26 mouse cellular contexts compared by ENCODE assay signal in the genomic region with DNA sequence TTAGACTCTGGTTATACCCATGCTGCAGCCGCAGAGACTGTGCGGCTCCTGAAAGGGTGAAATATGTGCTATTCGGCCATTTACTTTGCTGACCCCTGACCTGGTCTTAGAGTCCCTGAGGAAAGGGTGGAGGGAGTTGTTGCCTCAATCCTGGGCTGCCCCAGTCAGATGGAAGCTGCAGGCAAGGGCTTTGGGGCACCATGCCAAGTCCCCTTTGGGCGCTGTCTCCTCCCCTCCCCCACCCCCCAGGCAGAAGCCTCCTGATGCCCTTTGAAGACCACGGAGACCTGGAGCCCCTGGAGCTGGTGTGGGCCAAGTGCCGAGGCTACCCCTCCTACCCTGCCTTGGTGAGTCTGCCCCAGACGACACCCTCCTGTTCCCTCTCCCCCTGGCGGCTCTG. TPM values are rescaled to one million over a fixed set of nuclear protein-coding genes. Genes with fewer than 3 reads are reported as not detected.
DNase-seq lines count a peak whose midpoint lies in the region; ATAC-seq lines count a peak whose summit lies in the region.
"Had no signal": no experiment of that assay in that cellular context is flagged by ENCODE, and none has a peak within 500 bp of the region (broad histone marks: within the 10 kb centered on the region; RNA-seq: fewer than 3 reads in every experiment).

No protein-coding gene starts in this region.

- H3K27ac ChIP-seq in liver, embryonic 15.5 days (replicated peaks) = peak overlapping the region; percentile 99
- H3K27ac ChIP-seq: embryonic facial prominence, embryonic 12.5 days; heart, adult 2 months; hindbrain, embryonic 12.5 days; layer of hippocampus, adult 2 months had no signal

- no peak for ATAC-seq in liver, embryonic 15.5 days (ENCODE audit: insufficient read depth)
- ATAC-seq: forebrain, postnatal 0 days; midbrain, embryonic 16.5 days had no signal

- H3K27me3 ChIP-seq in liver, embryonic 15.5 days = no peaks in the 10 kb centered on the region
- H3K27me3 ChIP-seq: CH12.LX; embryonic facial prominence, embryonic 12.5 days; hindbrain, embryonic 12.5 days; megakaryocyte, embryonic 14.5 days had no signal

- peak overlapping the region; percentile 69; the same call in 1 of the 2 replicates for H3K9ac ChIP-seq in liver, embryonic 15.5 days
- H3K9ac ChIP-seq: embryonic facial prominence, embryonic 12.5 days; forebrain, postnatal 0 days; hindbrain, embryonic 12.5 days had no signal

- peaks cover 100% of the 10 kb centered on the region for H3K4me1 ChIP-seq in liver, embryonic 15.5 days (replicated peaks)
- H3K4me1 ChIP-seq: embryonic facial prominence, embryonic 12.5 days; hindbrain, embryonic 12.5 days had no signal

- WGBS in liver, embryonic 15.5 days (ENCODE audit: insufficient replicate concordance) = 67% methylated on average over 8 of the region's 8 CpGs

- H3K4me2 ChIP-seq in liver, embryonic 15.5 days = peak overlapping the region; percentile 57
- H3K4me2 ChIP-seq: embryonic facial prominence, embryonic 12.5 days; hindbrain, embryonic 12.5 days had no signal

- H3K4me3 ChIP-seq in liver, embryonic 15.5 days (replicated peaks) = no peak overlapping the region
- H3K4me3 ChIP-seq: embryonic facial prominence, embryonic 12.5 days; heart, adult 2 months; hindbrain, embryonic 12.5 days; layer of hippocampus, adult 2 months; megakaryocyte, embryonic 14.5 days had no signal

- peak; percentile 28 for DNase-seq in embryo, embryonic 10 days (ENCODE audit: low spot score)
- DNase-seq in embryo, embryonic 10.5 days (ENCODE audit: low spot score) = no peak
- peak; percentile 17 to 26 for DNase-seq in heart, adult 18-20 months
- DNase-seq in heart, postnatal 4 days = no peak
- peak; percentile 27 for DNase-seq in adrenal gland, postnatal 25 days
- DNase-seq in cerebellum, postnatal 14 days = no peak
- DNase-seq in cerebellum, adult 18-20 months = no peak
- DNase-seq: cerebellum, adult 11 months; cerebellum, postnatal 25 days; forebrain, postnatal 0 days; heart, adult 2 months; kidney, adult 2 months; kidney, postnatal 14 days; left cerebral cortex, postnatal 4 days; lung, adult 18-20 months; right cerebral cortex, postnatal 25 days; thymus, postnatal 25 days had no signal

- peaks cover 100% of the 10 kb centered on the region for H3K36me3 ChIP-seq in liver, embryonic 15.5 days (replicated peaks)

- H3K9me3 ChIP-seq in liver, embryonic 15.5 days (replicated peaks) = no peaks in the 10 kb centered on the region
- H3K9me3 ChIP-seq: embryonic facial prominence, embryonic 12.5 days; hindbrain, embryonic 12.5 days; megakaryocyte, embryonic 14.5 days had no signal

RNA-seq across cellular contexts. Expression of a gene that starts 27.1 kb away (rescaled TPM):
- total RNA-seq in heart, adult 18-20 months (2021) = not detected
- total RNA-seq in heart, postnatal 4 days (2021) = under 1 TPM in 1 of 2 experiments, not detected in 1; 0.07 TPM
- 0.09 TPM in 1 of 2 replicates, not detected in the other for total RNA-seq in adrenal gland, postnatal 25 days (2021)
- 0.06 and 0.13 TPM in 2 replicates for polyA plus RNA-seq in liver, embryonic 15.5 days (2015; fragmentation: Nextera tagmentation; extraction: Ambion mirVana)
- total RNA-seq: CH12.LX; forebrain, postnatal 0 days; heart, adult 2 months; neutrophil, adult 5-6 weeks had no signal
- polyA plus RNA-seq: brain, embryonic 14.5 days; hindbrain, embryonic 12.5 days; kidney, adult 2 months; midbrain, embryonic 16.5 days had no signal

RNA-seq across cellular contexts. Expression of a gene that starts 30.2 kb away (rescaled TPM):
- total RNA-seq in heart, adult 18-20 months (2021) = 10 to 100 TPM; 14.8 to 19.6 TPM
- total RNA-seq in heart, postnatal 4 days (2021) = 10 to 100 TPM; 22.8 to 25.9 TPM
- total RNA-seq in adrenal gland, postnatal 25 days (2021) = 91.3 and 122 TPM in 2 replicates
- 74.7 and 78.4 TPM in 2 replicates for polyA plus RNA-seq in liver, embryonic 15.5 days (2015; fragmentation: Nextera tagmentation; extraction: Ambion mirVana)

Comparison
In these comparisons a context has a peak if more than half of its experiments do, and no peak if none do; other contexts are left out.
1. DNase-seq: peak in embryo, embryonic 10 days (single experiment), heart, adult 18-20 months (2 of 2) and adrenal gland, postnatal 25 days (single experiment); none in embryo, embryonic 10.5 days (single experiment), heart, postnatal 4 days (single experiment), cerebellum, postnatal 14 days (0 of 2) and cerebellum, adult 18-20 months (0 of 2).